Comparison of ENCODE assay signal across 22 mouse cellular contexts in genomic region chr6:106765892-106766291, GRCm38 (mm10). TPM values are rescaled to one million over a fixed set of nuclear protein-coding genes. Genes with fewer than 3 reads are reported as not detected.
DNase-seq lines count a peak whose midpoint lies in the region; ATAC-seq and TF ChIP-seq lines count a peak whose summit lies in the region.
"Had no signal": no experiment of that assay in that cellular context is flagged by ENCODE, and none has a peak within 500 bp of the region (broad histone marks: within the 10 kb centered on the region; RNA-seq: fewer than 3 reads in every experiment).

No protein-coding gene starts in this region.

- no peak for TF ChIP-seq POLR2A in CH12.LX (IDR thresholded peaks at IDR 0.05; ENCODE audit: low read depth, low read length)

- H3K36me3 ChIP-seq in CH12.LX (replicated peaks in 1 of 2; ENCODE audit: control insufficient read depth in 1 of 2, insufficient read depth in 1 of 2, low read length in 1 of 2): peaks cover 0 to 6% of the 10 kb centered on the region in 2 experiments

- H3K9ac ChIP-seq in CH12.LX (ENCODE audit: insufficient read depth, low read depth): peak overlapping the region; percentile 24; the same call in 1 of the 2 replicates

- H3K79me2 ChIP-seq in CH12.LX (replicated peaks; ENCODE audit: control insufficient read depth, extremely low read depth, insufficient read depth, poor library complexity, severe bottlenecking): peaks cover 17% of the 10 kb centered on the region

- peak overlapping the region; percentile 56 for H3K27ac ChIP-seq in CH12.LX (ENCODE audit: insufficient read depth, low read depth)

- no peaks in the 10 kb centered on the region for H3K9me3 ChIP-seq in CH12.LX (replicated peaks; ENCODE audit: low read length)
- H3K9me3 ChIP-seq: G1E had no signal

- no peaks in the 10 kb centered on the region for H3K27me3 ChIP-seq in CH12.LX (replicated peaks)

- no peak for ATAC-seq in erythroid progenitor cell, adult 5-6 weeks (replicated peaks; ENCODE audit: low FRiP score, poor library complexity, severe bottlenecking)
- ATAC-seq: activated CD4-positive, CD25-positive, alpha-beta regulatory T cell, adult 4 months; CD4-positive, CD25-positive, alpha-beta regulatory T cell, adult 4 months; Patski had no signal

- peaks cover 4 to 41% of the 10 kb centered on the region in 2 experiments; a peak in 3 of 4 replicates for H3K4me1 ChIP-seq in CH12.LX (ENCODE audit: control insufficient read depth in 1 of 2, insufficient read depth in 2 of 2)

- peak overlapping the region; percentile 67; the same call in 1 of the 2 replicates for H3K4me2 ChIP-seq in CH12.LX (ENCODE audit: insufficient read depth, low read depth, poor library complexity, severe bottlenecking)

- in situ Hi-C loops in CH12.LX (cut with MboI; ENCODE audit: low pct_ligation_motif_present, low pct_unique_long_range_greater_than_20kb, low sequenced_read_pairs): no loop called here

- no peak for DNase-seq in CH12.LX (ENCODE audit: extremely low read depth)
- DNase-seq: adrenal gland, adult 2 months; adrenal gland, adult 8-10 months; adrenal gland, postnatal 10 days; adrenal gland, postnatal 14 days; adrenal gland, postnatal 25 days; adrenal gland, postnatal 36 days; B cell, adult 2 months; cerebellum, adult 11 months; cerebellum, adult 11-12 months; cerebellum, adult 18-20 months; cerebellum, adult 2 months; cerebellum, adult 8-10 months had no signal

- peak overlapping the region in 1 of 3 experiments; percentile 39 for H3K4me3 ChIP-seq in CH12.LX (replicated peaks in 1 of 3; ENCODE audit: low read depth in 2 of 3, low read length in 2 of 3, poor library complexity in 1 of 3)

- dilution Hi-C loops in CH12.LX (cut with MboI; ENCODE audit: extremely low pct_ligation_motif_present, extremely low pct_unique_long_range_greater_than_20kb, low sequenced_read_pairs): no loop called here

- TF ChIP-seq EP300 in CH12.LX (IDR thresholded peaks at IDR 0.05; ENCODE audit: low read length): 0 out of 2 replicates have a peak, but pooled peaks have one; percentile 14

- no peak for TF ChIP-seq CTCF in CH12.LX (conservative IDR thresholded peaks at IDR 0.05 in 1 of 2, IDR thresholded peaks at IDR 0.05 in 1 of 2; ENCODE audit: low read depth in 2 of 2, low read length in 2 of 2)

- TF ChIP-seq RAD21 in CH12.LX (IDR thresholded peaks at IDR 0.05; ENCODE audit: low read depth, low read length): no peak

TF ChIP-seq in CH12.LX, 34 proteins besides CTCF, POLR2A, EP300 and RAD21:
- TF ChIP-seq GABPA (IDR thresholded peaks at IDR 0.05; ENCODE audit: insufficient replicate concordance, low read depth, low read length) (no peak), UBTF (IDR thresholded peaks at IDR 0.05; ENCODE audit: low read depth, low read length) (no peak), MXI1 (IDR thresholded peaks at IDR 0.05; ENCODE audit: low read depth, low read length) (no peak), ZMIZ1 (IDR thresholded peaks at IDR 0.05; ENCODE audit: low read depth, low read length) (no peak), ETS1 (conservative IDR thresholded peaks at IDR 0.05; ENCODE audit: low read depth, low read length) (peak; percentile 49; the same call in 1 of the 2 replicates), TBP (conservative IDR thresholded peaks at IDR 0.05; ENCODE audit: low read depth, low read length) (no peak), MAFK (IDR thresholded peaks at IDR 0.05; ENCODE audit: insufficient replicate concordance, low read length) (no peak), CHD1 (IDR thresholded peaks at IDR 0.05; ENCODE audit: low read depth, low read length) (peak; percentile 65), BHLHE40 (IDR thresholded peaks at IDR 0.05; ENCODE audit: low read depth, low read length) (no peak), ZNF384 (IDR thresholded peaks at IDR 0.05; ENCODE audit: low read depth, low read length) (peak; percentile 84), PAX5 (IDR thresholded peaks at IDR 0.05; ENCODE audit: low read length) (no peak), JUND (conservative IDR thresholded peaks at IDR 0.05; ENCODE audit: low read depth, low read length) (0 out of 2 replicates have a peak, but pooled peaks have one; percentile 35), USF2 (conservative IDR thresholded peaks at IDR 0.05; ENCODE audit: low read depth, low read length) (no peak), TCF12 (IDR thresholded peaks at IDR 0.05; ENCODE audit: low read depth, low read length) (no peak), MEF2A (IDR thresholded peaks at IDR 0.05; ENCODE audit: borderline replicate concordance, low read depth, low read length) (no peak), ZKSCAN1 (IDR thresholded peaks at IDR 0.05; ENCODE audit: borderline replicate concordance, low read depth, low read length) (no peak), RCOR1 (conservative IDR thresholded peaks at IDR 0.05; ENCODE audit: low read depth, low read length) (no peak), CHD2 (IDR thresholded peaks at IDR 0.05; ENCODE audit: low read length) (no peak), NRF1 (IDR thresholded peaks at IDR 0.05; ENCODE audit: low read depth, low read length) (no peak), MAZ (IDR thresholded peaks at IDR 0.05; ENCODE audit: low read depth, low read length) (no peak), MYC (IDR thresholded peaks at IDR 0.05; ENCODE audit: low read depth, low read length) (no peak), ZC3H11A (IDR thresholded peaks at IDR 0.05; ENCODE audit: low read depth, low read length) (no peak), SMC3 (IDR thresholded peaks at IDR 0.05; ENCODE audit: low read depth, low read length) (no peak), E2F4 (IDR thresholded peaks at IDR 0.05; ENCODE audit: insufficient replicate concordance, low read depth, low read length) (no peak)

RNA-seq across cellular contexts. Expression of gene Trnt1, which starts 3.0 kb away (rescaled TPM):
- total RNA-seq in CH12.LX (2012; rRNA removed) (106 and 155 TPM in 2 replicates), CH12.LX (2014; rRNA removed) (239 and 286 TPM in 2 replicates)
- 159 and 195 TPM in 2 replicates for polyA plus RNA-seq in CH12.LX (2012; ENCODE audit: insufficient read length, low read depth)
- total RNA-seq in erythroid progenitor cell, adult 5-6 weeks (2015; ENCODE audit: low replicate concordance): 13.7 and 18.4 TPM in 2 replicates
- total RNA-seq in erythroid progenitor cell, adult 5-6 weeks (2017; ENCODE audit: low replicate concordance): 34.0 and 39.9 TPM in 2 replicates

RNA-seq across cellular contexts. Expression of gene Il5ra, which starts 17.1 kb away (rescaled TPM):
- 56.8 and 65.0 TPM in 2 replicates for total RNA-seq in CH12.LX (2012; rRNA removed)
- 119 and 138 TPM in 2 replicates for total RNA-seq in CH12.LX (2014; rRNA removed)
- polyA plus RNA-seq in CH12.LX (2012; ENCODE audit: insufficient read length, low read depth): 69.0 and 70.2 TPM in 2 replicates
- total RNA-seq in erythroid progenitor cell, adult 5-6 weeks (2015; ENCODE audit: low replicate concordance): 3.6 TPM in 1 of 2 replicates, not detected in the other
- 2.4 and 2.9 TPM in 2 replicates for total RNA-seq in erythroid progenitor cell, adult 5-6 weeks (2017; ENCODE audit: low replicate concordance)
- total RNA-seq: adrenal gland, adult 18-20 months; adrenal gland, adult 2 months; adrenal gland, postnatal 25 days; adrenal gland, postnatal 36 days; adrenal gland, postnatal 4 days; MEL had no signal
- polyA plus RNA-seq: adrenal gland, adult 2 months; C2C12; cerebellum, adult 2 months had no signal

RNA-seq across cellular contexts. Expression of gene Crbn, which starts 34.0 kb away (rescaled TPM):
- total RNA-seq in CH12.LX (2012; rRNA removed) (28.8 and 29.2 TPM in 2 replicates), CH12.LX (2014; rRNA removed) (60.1 and 73.3 TPM in 2 replicates)
- polyA plus RNA-seq in CH12.LX (2012; ENCODE audit: insufficient read length, low read depth): 28.0 and 30.8 TPM in 2 replicates
- total RNA-seq in erythroid progenitor cell, adult 5-6 weeks (2015; ENCODE audit: low replicate concordance): 12.6 and 16.3 TPM in 2 replicates
- total RNA-seq in erythroid progenitor cell, adult 5-6 weeks (2017; ENCODE audit: low replicate concordance): 23.9 and 35.3 TPM in 2 replicates

Comparison
In these comparisons a context has a peak if more than half of its experiments do, and no peak if none do; other contexts are left out.
1. RNA of gene Il5ra, which starts 17.1 kb away (total RNA-seq): 56.8 to 138 TPM in CH12.LX; 2.4 to 3.6 TPM in erythroid progenitor cell, adult 5-6 weeks; every median in the first group is over 10 times any median in the second.